Mouse (Mus musculus): ENCODE data around the gene Larp7.

The Larp7 gene

GRCm38 (mm10) chr3:127512794-127513335 is 40.3 kb downstream of the Larp7 start:
- DNase-seq (ENCODE audit: low read depth in 2 of 2, low spot score in 2 of 2) = no peak

GRCm38 (mm10) chr3:127511786-127512746 is 41.1 kb downstream of the Larp7 start:
- DNase-seq (ENCODE audit: low read depth in 2 of 2, low spot score in 2 of 2) = no peak

- no peak for DNase-seq (ENCODE audit: low read depth in 2 of 2, low spot score in 2 of 2)
Measured at GRCm38 (mm10) chr3:127507878-127508783, 45.0 kb downstream of the Larp7 start.

GRCm38 (mm10) chr3:127498742-127499400 is 54.3 kb downstream of the Larp7 start, which contains the start of gene Ank2:
Gene Ank2 (minus strand): TSS chr3:127499350.
- DNase-seq (ENCODE audit: low read depth in 2 of 2, low spot score in 2 of 2) = no peak

GRCm38 (mm10) chr3:127498197-127498741 is 54.9 kb downstream of the Larp7 start:
- DNase-seq (ENCODE audit: low read depth in 2 of 2, low spot score in 2 of 2) = no peak

GRCm38 (mm10) chr3:127492663-127493062 is 60.5 kb downstream of the Larp7 start:
- no peak for DNase-seq (ENCODE audit: low read depth in 2 of 2, low spot score in 2 of 2)

- DNase-seq (ENCODE audit: low read depth in 2 of 2, low spot score in 2 of 2) = no peak
Measured at GRCm38 (mm10) chr3:127487302-127487701, 65.8 kb downstream of the Larp7 start.
